Mouse (Mus musculus): Measurements from ENCODE around the gene Wdr44. TPM values are rescaled to one million over a fixed set of nuclear protein-coding genes. Genes with fewer than 3 reads are reported as not detected.
A peak's percentile ranks its signal among the peaks of the same experiment; 100 is the strongest.
"Not testable (repeated sequence)": the region's sequence is repeated elsewhere in the genome, so short reads cannot be mapped to it uniquely, and the experiment has no call there.

The Wdr44 gene
- polyA plus RNA-seq, 1 experiment from 2014 or later = 6.4 TPM

DNA sequence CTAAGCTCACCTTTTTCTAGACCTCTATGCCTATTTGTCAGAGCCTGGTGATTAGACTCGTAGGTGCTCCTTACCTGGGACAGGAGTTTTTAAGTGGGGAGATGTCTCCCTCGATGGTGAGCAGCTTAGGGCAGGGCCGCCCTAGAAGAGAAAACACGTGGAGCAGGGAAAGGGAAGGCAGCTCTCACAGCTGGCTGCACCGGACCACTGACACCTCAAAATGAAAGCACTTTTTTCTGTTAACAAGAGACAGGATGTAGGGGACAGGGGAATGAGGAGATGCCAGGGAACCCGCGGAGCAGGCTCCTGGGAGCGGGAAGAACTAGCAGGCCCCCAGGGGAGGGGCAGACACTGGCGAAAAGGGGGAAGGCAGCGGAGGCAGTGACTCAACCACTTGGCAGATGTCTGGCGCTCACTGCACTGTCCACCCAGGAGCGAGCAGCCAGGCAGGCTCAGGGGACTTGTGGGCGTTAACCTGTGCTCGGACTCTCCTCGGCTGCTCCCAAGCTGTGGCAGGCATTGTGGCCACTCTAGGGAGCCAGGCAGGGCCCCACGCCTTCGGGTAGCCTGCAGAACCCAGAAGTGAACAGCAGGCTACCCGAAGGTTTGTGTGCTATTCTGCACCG is 130.7 kb downstream of the Wdr44 start:
- DNase-seq (ENCODE audit: low spot score) (no peak), ATAC-seq (replicated peaks; ENCODE audit: low FRiP score, low read depth) (no peak)
- Histone ChIP-seq H3K27me3 (ENCODE audit: insufficient read depth, low read length) (no peaks in the 10 kb centered on the region), H3K27ac (no peak overlapping the region), H3K9me3 (replicated peaks; ENCODE audit: low read length) (no peaks in the 10 kb centered on the region), H3K4me2 (ENCODE audit: low read length) (peak overlapping the region; percentile 23), H3K36me3 (ENCODE audit: insufficient read depth, low read length) (no peaks in the 10 kb centered on the region), H3K9ac (ENCODE audit: low read depth, low read length) (no peak overlapping the region), H3K4me1 (replicated peaks; ENCODE audit: insufficient read depth, low read length) (no peaks in the 10 kb centered on the region), H3K4me3 (replicated peaks; ENCODE audit: low read depth, low read length) (no peak overlapping the region)
- WGBS = 65% methylated on average over 19 of the region's 19 CpGs
- no peak for TF ChIP-seq CTCF (IDR thresholded peaks at IDR 0.05; ENCODE audit: low read depth)

DNA sequence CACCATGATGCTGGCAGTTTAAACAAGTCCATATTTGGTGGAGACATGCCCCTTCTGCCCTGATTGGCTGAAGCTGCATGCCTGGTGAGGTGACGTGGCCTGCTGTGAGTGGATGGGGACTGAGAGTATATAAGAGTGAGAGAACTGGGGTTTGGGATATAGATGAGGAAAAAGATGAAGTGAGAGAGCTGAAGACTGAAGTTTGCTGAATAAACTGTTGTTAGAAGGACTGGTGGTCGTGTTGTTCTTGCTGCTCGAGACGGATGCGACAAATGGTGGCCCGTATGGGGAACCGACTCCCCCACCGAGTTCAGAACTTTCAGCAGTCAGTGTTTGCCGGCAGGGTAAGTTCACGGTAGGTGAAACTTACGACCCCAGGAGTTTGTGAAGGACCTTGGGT is 140.9 kb downstream of the Wdr44 start:
- ATAC-seq (replicated peaks; ENCODE audit: low FRiP score, low read depth); H3K27me3 ChIP-seq (ENCODE audit: insufficient read depth, low read length); H3K4me1 ChIP-seq (replicated peaks; ENCODE audit: insufficient read depth, low read length); H3K9me3 ChIP-seq (replicated peaks; ENCODE audit: low read length); H3K27ac ChIP-seq; H3K9ac ChIP-seq (ENCODE audit: low read depth, low read length); H3K4me2 ChIP-seq (ENCODE audit: low read length); DNase-seq (ENCODE audit: low spot score); H3K36me3 ChIP-seq (ENCODE audit: insufficient read depth, low read length); H3K4me3 ChIP-seq (replicated peaks; ENCODE audit: low read depth, low read length): not testable (repeated sequence)
- WGBS = 89% methylated on average over 11 of the region's 11 CpGs

DNA sequence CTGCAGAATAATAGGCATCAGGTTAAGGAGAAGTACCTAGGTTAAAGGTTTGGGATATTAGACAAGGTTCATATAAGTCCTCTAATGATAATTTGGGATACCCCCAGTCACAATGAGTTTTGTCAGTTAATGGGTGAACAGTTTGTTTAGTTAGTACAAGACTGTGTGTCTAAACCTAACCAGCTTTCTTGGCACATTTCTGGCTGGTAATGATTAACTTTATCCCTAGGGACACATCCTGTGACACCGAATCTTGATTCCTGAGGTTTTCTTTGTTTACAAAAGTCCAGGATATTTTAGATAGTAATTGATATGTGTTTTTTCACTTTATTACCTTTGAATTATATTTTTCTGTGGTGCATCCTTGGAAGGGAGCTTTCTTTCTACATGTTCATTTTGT is 148.1 kb downstream of the Wdr44 start:
- no peak for ATAC-seq (replicated peaks; ENCODE audit: low FRiP score, low read depth)
- H3K9ac ChIP-seq (ENCODE audit: low read depth, low read length) = no peak overlapping the region
- WGBS = 68% methylated on average over 1 of the region's 1 CpGs
- H3K4me3 ChIP-seq (replicated peaks; ENCODE audit: low read depth, low read length) = no peak overlapping the region
- H3K9me3 ChIP-seq (replicated peaks; ENCODE audit: low read length) = no peaks in the 10 kb centered on the region
- DNase-seq (ENCODE audit: low spot score) = no peak
- H3K27ac ChIP-seq = no peak overlapping the region
- H3K27me3 ChIP-seq (ENCODE audit: insufficient read depth, low read length) = no peaks in the 10 kb centered on the region
- TF ChIP-seq CTCF (IDR thresholded peaks at IDR 0.05; ENCODE audit: low read depth) = no peak
- no peaks in the 10 kb centered on the region for H3K36me3 ChIP-seq (ENCODE audit: insufficient read depth, low read length)
- no peaks in the 10 kb centered on the region for H3K4me1 ChIP-seq (replicated peaks; ENCODE audit: insufficient read depth, low read length)
- H3K4me2 ChIP-seq (ENCODE audit: low read length) = no peak overlapping the region

Other genes with a start within 250 kb of the Wdr44 start
- gene Gm4907, start 189.5 kb downstream of the Wdr44 start, polyA plus RNA-seq (2015; fragmentation: Nextera tagmentation; extraction: Ambion mirVana) = not detected in 2 replicates